Mouse (Mus musculus): Measurements from ENCODE around the gene Ublcp1.
A peak's percentile ranks its signal among the peaks of the same experiment; 100 is the strongest.

Ublcp1 gene

DNA sequence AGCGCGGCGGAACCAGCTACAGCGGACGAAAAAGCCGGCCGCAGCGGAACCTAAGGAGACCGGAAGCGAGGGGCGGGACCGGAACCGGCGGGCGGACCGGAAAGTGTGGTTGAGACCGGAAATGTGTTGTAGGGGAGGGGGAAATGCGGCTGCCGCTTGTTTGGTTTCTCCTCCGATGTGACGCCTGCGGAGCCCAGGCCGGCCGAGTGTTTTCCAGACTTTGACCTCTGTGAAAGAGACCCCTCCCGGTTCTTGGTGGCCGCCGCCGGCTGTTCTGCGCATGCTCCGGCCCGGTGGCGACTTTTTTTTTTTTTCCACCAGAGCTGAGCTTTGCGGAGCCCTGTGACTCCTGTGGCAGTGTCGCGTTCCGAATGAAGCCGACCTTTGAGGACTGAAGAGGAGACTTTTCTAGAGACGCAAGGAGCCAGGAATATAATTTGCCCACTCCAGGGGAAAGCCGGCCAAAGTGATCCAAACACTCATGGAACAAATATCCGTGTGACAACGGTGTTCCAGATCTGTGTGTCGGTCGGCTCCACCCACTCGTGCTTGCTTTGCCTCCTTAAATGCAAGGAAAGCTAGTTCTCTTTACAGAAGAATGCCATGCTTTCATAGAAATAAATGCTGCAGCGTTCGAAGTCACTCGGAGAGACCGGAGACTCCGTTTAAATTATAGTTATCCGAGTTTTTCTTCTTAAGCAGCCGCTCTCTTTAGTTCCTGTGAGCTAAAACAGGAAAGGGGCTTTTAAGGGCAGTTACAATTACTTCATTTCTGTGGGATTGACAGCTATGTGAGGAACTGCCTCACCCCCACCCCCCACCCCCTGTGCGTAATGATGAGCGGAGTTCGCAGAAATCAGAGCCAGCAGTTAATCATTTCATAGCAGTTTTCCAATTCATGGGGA is at the start of gene Ublcp1:
Gene Ublcp1 (minus strand): TSS at position 67 of the 905 bp plus-strand sequence.
- DNase-seq, result peak; percentile 97

- DNase-seq, result peak; percentile 24
These were observed 49.0 kb upstream of the Ublcp1 start for GRCm38 (mm10) chr11:44519096-44519949.

DNA sequence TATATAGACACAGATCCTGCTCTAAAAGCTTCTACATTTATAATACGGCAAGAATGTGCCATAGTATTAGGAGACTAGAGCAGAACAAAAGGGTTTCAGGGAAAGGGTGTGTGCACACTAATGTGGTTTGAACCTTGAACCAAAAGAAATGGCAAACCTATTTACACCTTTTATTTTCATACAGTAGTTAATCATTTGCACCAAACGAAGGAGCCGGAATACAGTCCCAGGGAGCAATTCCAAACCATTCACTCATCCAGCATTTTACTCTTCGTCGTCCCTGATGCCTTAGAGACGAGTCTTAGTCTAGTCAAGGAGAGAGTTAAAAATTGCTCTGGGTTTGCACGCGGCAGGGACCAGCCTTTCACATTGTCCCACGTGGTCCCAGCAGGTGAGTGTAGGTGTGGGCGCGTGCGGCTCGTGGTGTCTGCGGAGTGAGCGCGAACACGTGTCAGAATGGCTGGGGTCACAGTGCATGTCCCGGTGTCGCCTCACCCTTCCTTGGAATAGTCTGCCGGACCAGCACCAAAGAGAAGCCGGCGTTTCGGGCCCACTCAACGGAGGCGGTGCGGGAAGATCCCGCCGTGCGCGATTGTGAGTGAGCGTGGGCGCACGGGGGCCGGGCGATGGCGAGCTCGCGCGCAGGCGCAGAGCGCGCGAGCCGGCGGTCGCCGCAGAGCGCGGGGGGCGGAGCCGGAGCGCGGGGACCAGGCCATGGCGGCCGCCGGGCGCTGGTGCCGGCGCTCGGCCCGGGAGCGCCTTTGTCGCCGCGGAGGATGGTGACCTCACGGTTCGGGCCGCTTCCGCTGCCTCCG is 48.2 kb upstream of the Ublcp1 start, which contains the start of gene Rnf145:
Gene Rnf145 (plus strand): TSS at position 684 of the 815 bp plus-strand sequence.
- peak; percentile 67 for DNase-seq

DNA sequence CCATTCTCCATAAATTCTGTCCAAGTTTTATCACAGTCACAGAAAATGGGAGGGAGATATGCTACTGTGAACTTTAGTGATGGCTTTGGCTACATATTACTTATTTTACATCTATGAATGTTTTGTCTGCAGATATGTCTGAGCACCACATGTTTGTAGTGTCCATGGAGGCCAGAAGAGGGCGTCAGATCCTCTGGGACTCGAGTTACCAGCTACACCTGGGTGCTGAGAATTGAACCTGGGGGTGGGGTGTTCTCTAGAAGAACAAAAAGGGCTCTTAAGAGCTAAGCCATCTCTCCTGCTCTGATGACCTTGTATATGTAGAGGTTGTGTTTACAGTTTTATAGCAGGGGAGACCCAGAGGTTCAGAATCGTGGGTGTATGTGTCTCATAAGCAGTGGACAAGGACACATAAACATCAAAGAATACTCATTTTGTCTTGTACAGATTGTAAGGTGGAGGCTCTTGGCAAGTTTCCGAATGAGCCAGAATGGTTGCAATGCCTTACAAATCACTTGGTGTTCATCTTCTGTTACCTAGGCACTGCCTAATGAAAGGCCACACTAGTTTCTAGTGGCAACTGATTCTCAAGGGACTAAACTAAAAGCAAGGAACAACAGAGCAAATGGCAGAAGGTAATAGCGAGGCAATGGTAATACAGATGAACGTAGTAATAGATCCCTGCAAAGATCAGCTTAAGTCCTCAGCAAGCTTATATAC is 47.4 kb upstream of the Ublcp1 start:
- DNase-seq, result no peak

DNA sequence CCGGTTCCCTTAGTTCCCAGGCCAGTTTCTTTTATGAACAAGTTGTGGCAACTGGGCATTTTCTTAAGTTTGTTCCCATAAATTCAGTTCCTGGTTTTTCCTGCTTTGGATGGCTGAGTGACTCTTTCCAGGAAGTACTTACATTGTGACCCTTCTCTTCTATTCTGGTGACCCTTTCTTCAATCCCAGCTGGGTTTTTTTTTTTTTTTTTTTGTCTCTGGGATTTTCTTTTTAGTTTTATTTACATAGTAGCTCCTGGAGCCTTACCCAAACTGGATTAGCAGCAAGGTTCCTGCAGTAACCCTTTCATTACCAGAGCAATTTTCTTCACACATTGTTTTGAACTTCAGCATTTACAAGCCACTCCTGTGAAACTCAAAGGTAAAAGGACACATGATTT is 46.1 kb upstream of the Ublcp1 start:
- no peak for DNase-seq

GRCm38 (mm10) chr11:44514666-44515065 is 44.4 kb upstream of the Ublcp1 start:
- DNase-seq, result no peak

- DNase-seq, result no peak
These were observed 42.7 kb upstream of the Ublcp1 start for GRCm38 (mm10) chr11:44513026-44513422.

GRCm38 (mm10) chr11:44512044-44513025 is 42.0 kb upstream of the Ublcp1 start:
- no peak for DNase-seq

GRCm38 (mm10) chr11:44510371-44510770 is 40.1 kb upstream of the Ublcp1 start:
- no peak for DNase-seq

DNA sequence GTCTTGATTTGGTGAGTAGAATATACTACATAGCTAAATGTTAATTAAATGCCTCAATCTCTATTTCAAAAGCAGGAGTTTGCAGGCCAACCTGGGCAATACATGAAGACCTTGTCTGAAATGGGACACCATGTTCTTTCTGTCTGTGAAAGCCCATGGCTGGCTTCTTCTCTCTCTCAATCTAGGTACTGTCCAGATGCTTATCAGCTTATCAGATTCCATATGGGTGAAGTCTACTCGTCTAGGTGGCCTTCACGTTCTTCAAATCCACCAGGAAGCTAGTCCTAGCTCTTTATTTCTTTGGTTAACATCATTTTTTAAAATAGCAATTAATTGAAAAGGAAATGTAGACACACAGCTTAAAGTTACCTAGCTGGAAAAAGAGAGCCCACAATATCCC is 39.6 kb upstream of the Ublcp1 start:
- DNase-seq, result no peak

DNA sequence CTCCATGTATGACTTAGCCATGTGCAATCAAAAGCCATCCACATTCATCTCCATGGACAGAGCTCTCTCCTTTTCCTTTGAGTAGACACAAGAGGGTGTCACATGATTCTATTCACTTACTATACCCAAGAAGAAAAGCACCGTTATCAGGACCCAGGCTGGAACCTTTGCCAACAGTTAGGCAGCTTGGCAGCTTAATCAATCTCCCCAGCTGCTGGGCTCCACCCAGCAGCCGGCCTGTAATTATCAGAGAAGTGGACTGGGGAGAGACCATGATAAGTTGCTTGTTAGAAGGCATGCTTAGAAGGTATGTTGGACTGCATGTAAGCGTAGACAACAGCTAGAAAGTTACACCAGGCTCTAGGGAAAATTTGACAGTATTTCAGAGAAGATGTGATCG is 38.6 kb upstream of the Ublcp1 start:
- no peak for DNase-seq

DNA sequence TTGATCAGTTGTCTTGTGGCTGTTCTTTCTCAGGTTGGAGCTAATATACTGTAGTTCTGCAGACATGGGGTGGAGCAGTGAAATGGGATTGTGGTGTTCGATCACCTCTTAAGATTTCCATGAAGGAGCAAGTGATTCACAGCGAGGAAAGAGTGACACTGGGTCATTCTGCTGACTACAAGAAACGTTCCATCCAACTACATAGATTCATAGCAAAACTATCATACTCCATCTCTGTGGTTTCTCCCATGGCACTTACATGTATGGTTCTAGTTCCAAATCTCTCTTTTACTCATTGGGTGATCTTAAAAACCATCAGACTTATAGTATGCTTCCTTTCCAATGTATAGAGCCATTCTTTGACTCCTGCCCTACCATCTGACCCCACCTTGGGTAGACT is 34.5 kb upstream of the Ublcp1 start:
- DNase-seq, result no peak

DNA sequence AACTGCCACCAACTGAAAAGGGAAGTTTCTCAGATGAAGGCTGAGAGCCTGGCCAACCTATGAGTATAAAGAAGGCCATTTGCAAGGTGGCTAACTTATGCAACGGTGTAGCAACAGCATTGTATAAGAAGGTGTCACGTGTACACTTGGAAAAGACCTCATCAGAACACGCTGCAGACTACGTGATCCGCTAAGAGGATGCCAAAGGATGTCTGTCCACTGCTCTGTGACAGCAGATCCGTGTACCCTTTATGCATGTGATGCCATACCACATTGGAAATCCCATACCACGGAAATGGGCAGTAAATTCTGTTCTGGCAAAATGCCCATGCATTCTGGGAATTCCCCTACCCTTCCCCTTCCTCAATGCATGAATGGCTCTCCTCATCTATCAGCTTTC is 33.8 kb upstream of the Ublcp1 start:
- DNase-seq, result no peak

- no peak for DNase-seq
These were observed 32.6 kb upstream of the Ublcp1 start for GRCm38 (mm10) chr11:44502931-44503330.

DNA sequence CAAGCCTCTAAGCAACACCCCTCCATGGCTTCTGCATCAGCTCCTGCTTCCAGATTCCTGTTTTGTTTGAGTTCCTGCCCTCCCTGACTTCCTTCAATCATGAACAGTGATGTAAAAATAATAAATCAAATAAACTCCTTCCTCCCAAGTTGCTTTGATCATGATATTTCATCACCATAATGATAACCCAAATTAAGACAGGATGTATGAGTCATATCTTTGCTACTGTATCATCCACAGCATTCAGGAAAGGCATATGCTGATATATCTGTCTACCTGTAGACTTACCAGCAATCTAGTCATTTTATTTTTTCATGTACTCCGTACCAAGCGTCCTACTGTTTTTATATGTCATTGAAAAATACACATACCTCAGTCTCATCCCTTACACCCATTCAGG is 31.2 kb upstream of the Ublcp1 start:
- DNase-seq, result no peak

GRCm38 (mm10) chr11:44500966-44501365 is 30.7 kb upstream of the Ublcp1 start:
- no peak for DNase-seq

DNA sequence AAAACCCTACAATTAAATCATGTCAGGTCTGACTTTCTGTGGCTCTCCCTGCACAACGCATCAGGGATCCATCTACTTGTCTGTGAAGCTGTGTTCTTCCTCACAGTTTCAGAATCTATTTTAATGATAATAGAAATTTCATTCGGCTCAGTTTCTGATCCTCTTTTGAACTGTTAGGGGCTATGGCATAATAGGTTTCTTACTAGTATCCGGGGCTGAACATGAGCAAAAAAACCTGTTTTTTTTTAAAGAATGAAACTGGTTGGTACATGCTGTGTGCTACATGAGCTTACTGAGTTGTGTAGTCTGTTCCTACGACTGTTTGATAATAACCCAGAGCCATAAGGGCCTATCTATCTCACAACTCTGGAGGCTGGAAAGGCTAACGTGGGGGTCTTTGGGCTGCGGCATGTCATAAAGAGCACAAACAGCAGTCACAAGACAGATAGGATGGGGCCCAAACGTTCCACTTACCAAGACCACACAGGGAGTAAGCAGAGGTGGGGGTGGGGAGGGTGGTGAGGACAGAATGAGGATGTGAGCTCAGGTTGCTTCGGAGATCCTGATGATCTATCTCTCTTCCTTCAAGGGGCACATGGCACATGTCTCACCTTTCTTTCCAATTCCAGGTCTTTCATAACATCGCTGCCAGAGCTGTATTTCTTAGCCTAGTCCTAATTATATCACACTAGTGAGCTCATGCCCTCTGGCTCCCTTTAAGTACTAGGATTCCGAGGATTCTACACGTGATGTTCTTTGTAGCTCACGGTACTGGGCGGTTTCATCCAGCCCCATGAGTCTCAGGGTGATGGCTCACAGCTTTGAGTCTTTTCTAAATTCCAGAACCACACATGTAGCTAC is 28.3 kb upstream of the Ublcp1 start:
- DNase-seq, result no peak

GRCm38 (mm10) chr11:44496217-44496616 is 25.9 kb upstream of the Ublcp1 start:
- DNase-seq, result peak; percentile 48

- no peak for DNase-seq
These were observed 24.5 kb upstream of the Ublcp1 start for GRCm38 (mm10) chr11:44494643-44495323.

Data from lung, postnatal 10 days (tissue).